Mouse (Mus musculus): Measurements from ENCODE around the gene Slc8a1.

Gene Slc8a1

DNA sequence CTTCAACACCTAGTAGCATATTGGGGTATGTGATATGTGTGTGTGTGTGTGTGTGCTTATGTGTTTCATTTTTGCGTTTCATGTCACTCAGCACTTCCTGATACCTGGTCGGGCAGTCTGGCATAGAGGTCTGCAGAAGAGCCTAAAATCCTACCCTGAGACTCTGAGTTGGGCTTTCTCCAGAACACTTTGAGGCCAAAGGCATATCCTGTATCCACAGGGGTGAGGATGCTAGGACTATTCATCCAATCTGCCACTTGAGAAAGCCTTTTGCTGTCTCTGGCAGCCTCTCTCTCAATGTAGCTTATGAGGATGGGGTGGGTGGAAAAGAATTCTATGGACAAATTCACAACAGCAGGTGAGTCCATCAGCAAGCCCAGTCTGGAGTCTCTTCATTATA is 234.1 kb downstream of the Slc8a1 start:
- DNase-seq (ENCODE audit: low spot score) = no peak

DNA sequence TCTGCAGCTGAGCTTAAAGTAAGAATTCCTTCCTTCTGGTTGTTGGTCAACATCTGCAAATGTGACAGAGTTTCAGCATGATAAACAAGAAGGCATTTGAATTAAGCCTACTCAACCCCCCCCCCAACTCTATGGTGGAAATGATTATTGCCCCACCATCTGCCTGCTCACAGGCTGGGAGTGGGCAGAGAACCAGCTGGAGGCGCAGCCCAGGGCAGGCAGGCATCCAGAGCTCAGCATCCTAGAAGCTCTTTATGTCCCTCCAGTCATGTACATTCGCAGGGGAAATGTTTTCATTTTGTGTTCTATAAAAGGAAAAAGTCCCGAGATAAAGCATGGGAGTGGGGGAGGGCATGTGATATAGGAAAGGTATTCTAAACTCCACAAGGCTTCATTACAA is 235.4 kb downstream of the Slc8a1 start:
- DNase-seq (ENCODE audit: low spot score) = no peak

DNA sequence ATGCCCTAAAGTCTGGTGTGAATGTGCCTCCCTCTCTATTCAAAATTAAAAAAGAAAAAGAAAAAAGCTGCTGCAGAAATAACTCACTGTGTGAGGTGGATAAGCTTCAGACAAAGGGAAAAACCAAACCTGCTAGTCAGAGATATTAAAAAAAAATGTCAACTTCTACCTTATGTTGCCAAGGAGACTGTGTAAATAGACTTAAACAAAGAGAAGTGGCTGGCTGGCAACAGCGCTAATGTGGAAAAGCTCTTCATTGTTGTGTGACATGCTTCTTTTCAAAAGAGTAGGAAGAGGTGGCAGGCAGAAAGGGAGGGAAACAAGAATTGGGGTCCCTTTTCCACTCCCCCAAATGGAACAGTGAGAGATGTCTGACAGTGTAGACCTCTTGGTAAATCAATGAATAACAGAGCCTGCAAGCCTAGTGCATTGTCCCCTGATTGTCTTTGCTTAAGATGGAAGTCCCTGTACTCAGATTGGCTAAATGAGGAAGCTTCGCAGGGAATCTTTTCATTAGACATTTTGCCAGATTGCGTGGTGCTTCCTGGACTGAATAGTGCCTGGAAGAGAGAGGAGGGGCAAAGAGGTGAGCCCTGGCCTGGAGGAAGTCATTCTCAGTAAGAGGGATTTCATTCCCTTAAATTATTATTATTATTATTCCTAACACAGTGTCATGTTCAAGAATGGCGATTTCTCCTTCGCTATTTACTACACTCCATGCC is 237.3 kb downstream of the Slc8a1 start:
- no peak for DNase-seq (ENCODE audit: low spot score)

DNA sequence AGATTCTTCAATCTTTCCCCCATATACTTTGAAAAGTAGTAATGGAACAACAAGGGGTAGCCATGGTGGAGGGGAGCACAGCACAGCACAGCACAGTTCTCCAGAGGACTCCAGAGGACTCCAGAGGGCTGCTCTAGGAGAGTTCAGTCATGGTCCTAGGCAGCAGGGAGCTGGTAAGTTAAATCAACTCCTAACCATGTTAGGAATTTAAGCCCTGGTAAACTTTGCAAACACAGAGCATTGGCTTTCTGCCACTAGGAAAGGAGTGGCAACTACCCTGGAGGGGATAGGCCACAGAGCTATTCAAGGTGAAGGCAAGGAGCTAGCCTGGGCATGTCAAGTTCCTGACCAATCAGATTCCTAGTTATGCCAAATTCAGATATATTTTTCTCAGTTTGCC is 240.3 kb downstream of the Slc8a1 start:
- no peak for DNase-seq (ENCODE audit: low spot score)

DNA sequence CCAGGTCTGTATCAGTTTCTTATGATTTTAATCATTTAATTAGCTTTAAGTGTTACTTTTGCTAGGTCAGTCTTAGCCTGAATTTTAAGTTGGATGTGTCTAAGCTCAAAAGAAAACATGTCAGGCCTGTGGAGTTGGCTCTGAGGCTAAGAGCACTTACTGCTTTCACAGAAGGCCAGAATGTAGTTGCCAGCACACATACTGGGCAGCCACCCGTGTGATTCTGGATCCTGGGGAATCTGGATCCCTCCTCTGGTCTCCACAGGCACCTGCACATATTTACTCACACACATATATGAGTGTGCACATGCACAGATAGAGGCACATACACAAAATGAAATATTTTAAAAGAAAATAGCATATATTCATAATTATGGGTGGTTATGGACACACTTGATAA is 241.6 kb downstream of the Slc8a1 start:
- DNase-seq (ENCODE audit: low spot score) = no peak

DNA sequence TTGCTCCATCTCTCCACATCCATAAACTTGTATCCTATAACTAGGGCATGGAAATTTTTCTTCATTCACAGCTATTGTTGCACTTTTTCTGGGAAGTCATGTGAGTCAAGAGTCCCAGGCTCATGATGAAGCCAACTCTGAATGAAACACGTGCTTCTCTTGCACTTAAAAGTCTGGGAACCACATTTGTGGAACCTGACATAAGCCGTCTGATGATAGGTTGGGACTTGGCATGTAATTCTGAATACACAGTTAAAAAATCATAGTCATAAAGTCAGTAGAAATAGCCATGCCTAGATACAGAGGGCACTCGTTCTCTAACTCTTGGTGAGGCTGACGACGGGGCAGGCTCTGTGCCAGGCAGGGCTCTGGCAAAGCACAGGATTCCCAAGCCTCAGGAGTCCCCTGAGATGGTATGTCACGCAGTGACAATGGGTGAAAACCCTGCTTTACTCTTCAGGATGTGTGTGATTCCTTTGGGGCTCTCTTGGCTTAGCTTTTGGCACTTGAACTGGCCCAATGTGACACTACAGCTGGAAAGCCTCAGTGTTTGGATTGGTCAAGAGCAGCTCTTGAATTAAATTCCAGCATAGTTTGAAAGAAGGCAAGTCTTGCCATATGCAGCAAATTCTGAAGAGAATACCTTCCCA is 245.8 kb downstream of the Slc8a1 start:
- no peak for DNase-seq (ENCODE audit: low spot score)

DNA sequence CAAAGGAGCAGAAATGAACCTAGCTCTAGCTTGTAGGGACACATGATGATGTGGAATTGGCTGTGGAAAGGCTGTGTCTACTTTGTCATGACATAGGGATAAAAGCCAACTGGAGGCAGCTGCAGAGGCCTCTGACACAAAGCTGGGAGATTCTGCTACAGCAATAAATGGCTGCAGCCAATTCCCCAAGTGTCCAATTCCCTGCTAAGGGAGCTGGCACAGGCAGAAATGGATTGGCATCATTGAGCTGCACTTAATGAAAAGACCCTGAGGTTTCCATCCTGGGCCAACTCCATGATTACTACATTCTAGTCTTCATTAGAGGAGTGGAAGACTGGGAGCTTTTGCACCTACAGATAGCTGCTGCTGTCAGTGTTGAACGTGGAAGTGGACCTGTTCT is 251.8 kb downstream of the Slc8a1 start:
- DNase-seq (ENCODE audit: low spot score) = no peak

GRCm38 (mm10) chr17:81481843-81482490 is 256.2 kb downstream of the Slc8a1 start:
- DNase-seq (ENCODE audit: low spot score) = peak; percentile 43

DNA sequence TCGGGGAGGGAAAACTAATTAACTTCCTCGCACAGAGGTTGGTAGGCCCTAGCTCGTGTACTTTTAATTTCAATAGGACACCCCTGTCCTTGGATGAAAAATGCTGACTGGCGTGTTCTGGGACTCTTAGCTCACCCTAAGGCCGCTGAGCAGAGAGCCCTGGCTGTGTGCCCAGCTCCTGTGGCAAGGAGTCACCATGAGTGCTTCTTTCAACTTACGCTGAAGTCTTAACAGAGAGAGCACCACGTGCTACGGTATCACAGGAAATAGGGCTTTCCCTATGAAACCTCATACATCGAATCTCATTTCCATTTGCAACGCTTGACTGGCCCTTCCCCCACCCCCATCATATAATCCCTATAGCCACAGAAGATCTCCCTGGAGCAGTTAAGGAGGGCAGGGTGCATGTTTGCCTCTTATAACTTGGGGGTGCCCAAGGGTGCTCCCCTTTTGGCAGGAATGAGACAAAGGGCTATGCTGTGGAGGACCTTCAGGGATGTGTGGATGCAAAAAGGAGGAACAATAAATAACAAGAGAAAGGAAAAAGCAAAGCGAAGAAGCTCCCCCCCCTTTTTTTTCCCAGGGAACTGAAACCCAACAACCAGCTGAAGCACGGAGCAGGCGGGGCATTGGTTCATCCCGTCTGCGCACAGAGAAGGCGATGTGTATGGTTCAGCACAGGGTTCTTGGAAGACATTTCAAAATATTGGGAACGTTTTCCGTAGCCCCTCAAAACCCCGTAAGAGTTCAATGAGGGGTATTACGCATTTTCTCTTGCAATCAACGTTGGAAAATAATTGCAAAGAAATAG is 257.6 kb downstream of the Slc8a1 start:
- peak; percentile 81 for DNase-seq (ENCODE audit: low spot score)

GRCm38 (mm10) chr17:81479807-81480206 is 258.4 kb downstream of the Slc8a1 start:
- DNase-seq (ENCODE audit: low spot score) = no peak

DNA sequence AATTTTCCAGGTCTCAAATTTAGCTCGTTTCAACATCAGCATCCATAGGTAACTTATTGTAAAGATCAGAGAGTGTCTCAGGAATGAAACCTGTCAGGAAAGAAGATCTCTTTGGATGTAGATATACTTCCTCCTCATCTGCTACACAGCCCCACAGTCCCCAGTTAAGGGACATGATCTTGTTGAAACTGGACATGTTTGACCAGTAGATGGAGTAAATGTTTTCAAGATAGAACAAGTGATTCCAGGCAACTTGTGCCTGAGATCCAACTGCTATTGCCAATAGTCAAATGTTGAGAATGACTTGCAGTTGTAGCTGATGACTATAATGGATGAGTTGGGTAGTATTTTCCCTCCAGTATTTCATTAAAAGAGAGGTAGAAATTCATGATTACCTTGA is 260.8 kb downstream of the Slc8a1 start:
- DNase-seq (ENCODE audit: low spot score) = no peak

DNA sequence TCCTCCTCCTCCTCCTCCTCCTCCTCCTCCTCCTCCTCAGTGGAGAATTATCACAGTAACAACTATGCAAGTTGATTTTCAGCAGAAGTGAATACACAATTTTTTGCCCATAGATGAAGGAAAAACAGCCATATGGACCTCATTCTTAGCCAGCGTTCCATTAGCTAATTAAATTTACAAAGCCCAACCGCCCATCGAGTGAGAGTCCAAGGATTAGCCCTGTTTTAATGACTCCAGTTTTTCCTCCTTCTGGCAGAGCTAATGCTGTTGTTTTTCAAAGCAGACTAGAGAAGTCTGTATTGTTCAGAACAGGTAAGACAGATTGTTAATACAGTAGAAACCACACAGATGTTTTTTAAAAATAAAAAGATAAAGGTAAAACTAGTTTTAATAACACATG is 264.8 kb downstream of the Slc8a1 start:
- no peak for DNase-seq (ENCODE audit: low spot score)

GRCm38 (mm10) chr17:81468941-81469340 is 269.2 kb downstream of the Slc8a1 start:
- no peak for DNase-seq (ENCODE audit: low spot score)

GRCm38 (mm10) chr17:81459379-81459778 is 278.8 kb downstream of the Slc8a1 start:
- no peak for DNase-seq (ENCODE audit: low spot score)

DNA sequence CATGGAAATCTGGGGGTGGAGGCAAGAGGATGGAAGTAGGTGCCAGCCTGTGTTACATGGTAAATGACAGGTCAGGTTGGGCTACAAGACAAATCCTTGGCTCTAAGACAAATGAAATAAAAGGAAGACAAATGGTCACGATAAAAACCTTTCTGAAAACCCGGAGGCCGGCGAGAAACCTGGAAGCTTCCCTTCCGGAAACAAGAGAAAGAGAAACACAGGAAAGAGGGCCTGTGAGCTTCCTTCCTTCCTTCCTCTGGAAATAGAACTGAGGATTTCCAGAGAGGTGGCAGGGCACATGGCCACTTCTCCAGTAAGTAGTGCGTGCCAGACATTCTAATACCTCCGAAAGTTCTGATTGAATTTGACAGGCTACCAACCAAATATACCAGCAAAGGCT is 282.2 kb downstream of the Slc8a1 start:
- no peak for DNase-seq (ENCODE audit: low spot score)

- DNase-seq (ENCODE audit: low spot score) = no peak
Measured at GRCm38 (mm10) chr17:81455269-81455668, 282.9 kb downstream of the Slc8a1 start.

GRCm38 (mm10) chr17:81441463-81441862 is 296.7 kb downstream of the Slc8a1 start, which contains the start of gene Gm11096:
Gene Gm11096 (plus strand): TSS chr17:81441763.
- no peak for DNase-seq (ENCODE audit: low spot score)

DNA sequence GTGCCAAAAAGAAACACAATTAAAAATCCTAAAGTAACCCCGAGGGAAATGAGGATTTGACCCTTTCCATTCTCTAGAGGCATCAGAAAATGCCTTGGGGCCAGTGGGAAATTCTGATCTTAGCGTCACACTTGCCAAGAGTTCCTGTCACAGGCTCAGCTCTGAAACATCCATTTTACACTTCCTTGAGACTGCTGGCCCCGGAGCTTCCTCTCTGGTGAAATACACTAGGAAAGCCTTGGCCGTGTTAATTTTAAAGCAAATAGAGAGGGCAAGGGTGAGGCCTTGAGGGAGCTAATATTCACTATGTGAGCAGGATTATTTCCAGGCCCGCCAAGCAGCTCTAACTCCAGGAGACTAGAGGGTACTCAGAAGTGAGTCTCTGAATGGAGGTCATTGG is 305.0 kb downstream of the Slc8a1 start:
- no peak for DNase-seq (ENCODE audit: low spot score)

DNA sequence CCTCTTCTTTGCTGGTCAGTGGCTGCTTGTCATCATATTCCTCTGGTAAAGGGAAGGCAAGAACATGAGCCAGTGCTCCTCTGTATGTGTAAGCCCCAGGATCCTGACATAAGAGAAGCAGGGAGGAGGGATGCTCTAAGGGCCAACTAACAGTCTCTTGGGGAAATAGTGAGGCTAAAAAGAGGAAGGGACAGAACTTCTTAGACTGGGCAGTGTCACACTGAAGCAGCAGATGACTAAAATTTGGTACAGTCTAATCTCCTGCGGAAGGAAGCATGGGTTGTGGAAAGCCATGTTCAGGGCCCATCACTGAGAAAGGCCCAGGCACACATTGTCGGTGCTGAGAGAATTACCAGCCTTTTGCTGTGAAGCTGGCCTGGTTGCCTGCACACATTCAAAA is 305.4 kb downstream of the Slc8a1 start:
- no peak for DNase-seq (ENCODE audit: low spot score)

DNA sequence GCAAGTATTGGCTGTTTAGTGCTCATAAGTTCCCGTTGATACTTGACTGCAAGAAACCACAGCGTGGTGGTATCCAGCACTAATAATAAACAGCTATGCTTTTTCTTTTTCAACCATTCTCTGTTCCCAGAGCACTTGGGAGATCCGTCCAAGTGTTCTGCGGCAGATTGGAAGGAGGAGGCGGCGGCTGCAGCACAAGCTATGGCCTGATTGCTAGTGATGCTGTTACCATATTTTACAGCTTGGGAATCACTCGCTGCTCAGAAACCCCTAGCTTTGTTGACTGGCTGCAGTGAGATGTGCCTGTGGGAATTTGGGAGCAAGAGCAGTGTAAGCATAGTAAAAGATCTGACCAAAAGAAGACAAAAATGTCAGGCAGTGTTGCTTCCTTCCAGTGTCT is 310.9 kb downstream of the Slc8a1 start:
- no peak for DNase-seq (ENCODE audit: low spot score)

GRCm38 (mm10) chr17:81424256-81424912 is 313.8 kb downstream of the Slc8a1 start:
- no peak for DNase-seq (ENCODE audit: low spot score)
